Mouse (Mus musculus) C2C12 (cell line): ENCODE data around the gene Shisa5. TPM values are rescaled to one million over a fixed set of nuclear protein-coding genes. Genes with fewer than 3 reads are reported as not detected.
A peak's percentile ranks its signal among the peaks of the same experiment; 100 is the strongest.

ENCODE experiments used
- H3K27me3 ChIP-seq: one replicate; pipeline ENCODE4 v1.6.1; 2011; ENCODE audit not compliant: control insufficient read depth, insufficient read depth, insufficient read length
- H3K36me3 ChIP-seq: one replicate; pipeline ENCODE4 v1.6.1; 2011; ENCODE audit not compliant: control insufficient read depth, insufficient read depth
- H3K4me3 ChIP-seq: one replicate; pipeline ENCODE4 v1.5.1; 2011; ENCODE audit warnings: mild to moderate bottlenecking, control low read depth; ENCODE audit not compliant: poor library complexity, insufficient read depth, severe bottlenecking
- H3K79me2 ChIP-seq: one replicate; pipeline ENCODE4 v1.6.1; 2011; ENCODE audit not compliant: control insufficient read depth, insufficient read depth
- H3K79me3 ChIP-seq: one replicate; pipeline ENCODE4 v1.6.1; 2011; ENCODE audit warnings: low read depth, control low read depth
- H3ac ChIP-seq: one replicate; pipeline ENCODE3; 2011; ENCODE audit warnings: low read depth; ENCODE audit not compliant: control insufficient read depth, insufficient read length
- CEBPB ChIP-seq: IDR thresholded peaks from one replicate; pipeline ENCODE4 v1.6.1; 2011; ENCODE audit warnings: low read depth, mild to moderate bottlenecking, control low read depth, moderate library complexity
- CTCF ChIP-seq: IDR thresholded peaks from one replicate; pipeline ENCODE4 v1.5.1; 2011; ENCODE audit not compliant: control insufficient read depth, insufficient read depth, insufficient read length
- FOSL1 ChIP-seq: IDR thresholded peaks from one replicate; pipeline ENCODE4 v1.8.0; 2011; ENCODE audit warnings: mild to moderate bottlenecking, low read length; ENCODE audit not compliant: poor library complexity, insufficient read depth, severe bottlenecking
- MAX ChIP-seq: IDR thresholded peaks from one replicate; pipeline ENCODE4 v1.6.1; 2011; ENCODE audit warnings: mild to moderate bottlenecking, control low read depth
- MYOD1 ChIP-seq: IDR thresholded peaks from one replicate; pipeline ENCODE4 v1.6.1; 2011; ENCODE audit warnings: low read depth; ENCODE audit not compliant: control insufficient read depth, insufficient read length
- MYOG ChIP-seq: IDR thresholded peaks from one replicate; pipeline ENCODE4 v1.6.1; 2011; ENCODE audit not compliant: control insufficient read depth, insufficient read length; ENCODE audit errors: extremely low read depth
- USF1 ChIP-seq: IDR thresholded peaks from one replicate; pipeline ENCODE4 v1.6.1; 2011; ENCODE audit warnings: low read depth, mild to moderate bottlenecking, control low read depth, moderate library complexity
- polyA plus RNA-seq: library from polyadenylated mRNA; unstranded; fragments of >200 nt; fragmentation: generic; extraction: Trizol; gene quantifications from one replicate; pipeline ENCODE4 v1.2.1, GENCODE M21; 2012; ENCODE audit warnings: missing spikeins

Gene Shisa5
- polyA plus RNA-seq, 1 experiment = 86.4 TPM

GRCm38 (mm10) chr9:108992620-108993361 lies 45.6 kb upstream of the Shisa5 start:
- H3K4me3 ChIP-seq = no peak overlapping the region

GRCm38 (mm10) chr9:108996411-108996810 lies 42.0 kb upstream of the Shisa5 start:
- Histone ChIP-seq H3K27me3 (no peaks in the 10 kb centered on the region), H3K4me3 (no peak overlapping the region), H3ac (no peak overlapping the region), H3K79me3 (peaks cover 4% of the 10 kb centered on the region), H3K36me3 (no peaks in the 10 kb centered on the region), H3K79me2 (peaks cover 34% of the 10 kb centered on the region)
- TF ChIP-seq MYOG (no peak), CTCF (no peak), CEBPB (no peak), MYOD1 (no peak), FOSL1 (no peak), MAX (no peak), USF1 (no peak)

More at GRCm38 (mm10) chr9:108992620-108993361, 45.6 kb upstream of the Shisa5 start:
- Histone ChIP-seq H3K79me3 (peaks cover 4% of the 10 kb centered on the region), H3K27me3 (no peaks in the 10 kb centered on the region), H3ac (no peak overlapping the region), H3K36me3 (no peaks in the 10 kb centered on the region), H3K79me2 (peaks cover 34% of the 10 kb centered on the region)
- TF ChIP-seq CEBPB = no peak
- TF ChIP-seq MAX = no peak
- TF ChIP-seq MYOD1 = no peak
- TF ChIP-seq CTCF = no peak
- TF ChIP-seq USF1 = no peak

GRCm38 (mm10) chr9:108998287-108999166 lies 39.8 kb upstream of the Shisa5 start:
- Histone ChIP-seq H3K79me2 (peaks cover 16% of the 10 kb centered on the region), H3ac (no peak overlapping the region), H3K79me3 (peaks cover 2% of the 10 kb centered on the region), H3K36me3 (no peaks in the 10 kb centered on the region), H3K27me3 (no peaks in the 10 kb centered on the region), H3K4me3 (no peak overlapping the region)
- TF ChIP-seq MYOD1 (no peak), FOSL1 (no peak), CEBPB (no peak), MYOG (no peak), MAX (no peak), USF1 (no peak), CTCF (no peak)

DNA sequence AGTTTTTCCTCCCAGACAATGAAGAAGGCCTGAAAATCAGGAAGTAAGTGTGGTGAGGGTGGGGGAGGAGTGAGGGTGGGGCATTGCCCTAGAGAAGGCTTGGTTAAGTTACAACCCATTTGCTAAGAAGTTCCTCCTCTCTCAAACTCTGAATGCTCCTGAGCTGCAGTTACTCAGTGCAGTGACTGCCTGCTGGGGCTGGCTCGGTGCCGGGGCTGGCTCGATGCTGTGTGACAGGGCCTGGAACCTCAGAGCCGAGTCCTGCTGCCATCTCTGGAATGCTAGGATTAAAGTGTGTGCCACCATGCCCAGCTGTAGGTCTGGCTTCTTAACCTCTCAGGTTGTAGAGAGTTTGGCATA lies 39.2 kb upstream of the Shisa5 start:
- Histone ChIP-seq H3K79me2 (peaks cover 10% of the 10 kb centered on the region), H3K79me3 (no peaks in the 10 kb centered on the region), H3K27me3 (no peaks in the 10 kb centered on the region), H3K4me3 (no peak overlapping the region), H3K36me3 (no peaks in the 10 kb centered on the region), H3ac (no peak overlapping the region)
- TF ChIP-seq CTCF (no peak), FOSL1 (no peak), CEBPB (no peak), MYOD1 (no peak), MYOG (no peak), USF1 (no peak), MAX (no peak)

DNA sequence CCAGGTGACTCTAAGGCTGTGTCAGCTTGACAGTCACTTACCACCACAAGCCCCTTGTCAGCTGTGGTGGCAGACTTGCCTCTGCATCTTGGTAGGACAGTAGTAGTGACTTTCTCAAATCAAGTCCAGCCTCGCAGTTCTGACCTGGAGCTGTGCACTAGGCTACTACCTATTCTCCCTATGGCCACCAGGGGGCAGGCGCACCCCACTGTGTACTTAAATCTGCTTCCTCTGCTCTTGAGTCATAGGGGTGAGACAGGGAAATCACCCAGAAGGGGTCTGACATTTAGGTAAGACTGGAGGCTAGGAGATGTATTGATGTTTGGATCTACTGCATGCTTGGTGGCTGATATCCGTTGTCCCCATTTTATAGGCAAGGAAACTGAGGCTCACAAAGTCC lies 37.6 kb upstream of the Shisa5 start:
- Histone ChIP-seq H3K79me3 (no peaks in the 10 kb centered on the region), H3K79me2 (no peaks in the 10 kb centered on the region), H3K36me3 (no peaks in the 10 kb centered on the region), H3ac (no peak overlapping the region), H3K4me3 (no peak overlapping the region), H3K27me3 (no peaks in the 10 kb centered on the region)
- TF ChIP-seq CTCF (peak; percentile 85), FOSL1 (no peak)

GRCm38 (mm10) chr9:109003201-109003600 lies 35.2 kb upstream of the Shisa5 start:
- Histone ChIP-seq H3K79me3 (no peaks in the 10 kb centered on the region), H3K27me3 (no peaks in the 10 kb centered on the region), H3K79me2 (no peaks in the 10 kb centered on the region), H3K4me3 (no peak overlapping the region), H3ac (no peak overlapping the region), H3K36me3 (peaks cover 6% of the 10 kb centered on the region)
- no peak for TF ChIP-seq MYOD1
- no peak for TF ChIP-seq CTCF
- no peak for TF ChIP-seq MAX
- TF ChIP-seq MYOG = no peak
- no peak for TF ChIP-seq CEBPB
- no peak for TF ChIP-seq FOSL1
